Mouse (Mus musculus): ENCODE measurements around the gene Zfp341.

Gene Zfp341

DNA sequence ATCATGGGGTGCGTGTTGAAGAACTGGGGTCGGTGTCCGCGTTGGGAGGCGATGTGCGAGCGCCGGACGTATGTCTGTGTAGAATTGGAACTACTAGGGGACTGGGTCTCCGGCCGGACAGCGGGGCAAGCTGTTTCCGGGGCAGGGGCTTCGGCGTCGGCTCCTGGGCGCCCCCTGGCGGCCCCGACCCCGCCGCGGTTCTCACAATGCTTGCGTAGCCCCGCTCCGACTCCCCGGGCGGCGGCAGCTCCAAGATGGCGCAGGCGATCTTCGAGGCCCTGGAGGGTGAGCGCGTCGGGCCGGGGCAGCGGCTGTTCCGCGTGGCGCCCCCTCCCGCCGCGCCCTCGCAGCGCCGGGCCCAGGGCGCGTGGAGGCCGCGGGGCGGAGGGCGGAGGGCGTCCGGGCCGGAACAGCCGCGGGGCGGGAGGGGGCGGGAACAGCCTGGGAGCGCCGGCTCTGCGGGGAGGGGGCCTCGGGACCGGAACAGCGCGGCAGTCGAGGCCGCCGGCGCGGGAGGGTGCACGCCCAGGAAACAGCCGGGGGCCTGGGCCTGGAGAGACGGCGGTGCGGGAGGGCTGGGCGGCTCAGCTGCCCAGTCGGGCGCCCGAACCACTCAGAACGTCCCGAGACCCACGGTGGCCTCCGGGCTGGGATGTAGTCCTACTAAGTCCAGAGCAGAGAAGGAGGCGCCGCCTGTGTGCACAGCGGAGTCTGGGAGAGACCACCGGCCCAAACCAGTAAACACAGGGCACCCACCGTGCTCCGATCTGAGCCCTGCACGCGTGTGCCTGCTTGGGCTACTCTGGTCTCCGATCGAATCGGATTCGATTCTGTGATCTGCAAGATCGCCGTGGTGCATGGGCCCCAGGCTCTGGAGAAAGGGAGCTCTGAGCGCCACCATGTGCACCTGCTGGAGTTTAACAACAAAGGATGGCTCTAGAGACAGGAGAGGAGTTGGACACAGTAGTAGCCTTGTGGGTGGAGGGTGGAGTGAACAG lies at the start of gene Zfp341, which contains the start of gene 4930519P11Rik:
Gene Zfp341, plus strand, starts transcription at position 180 of the 998 bp plus-strand sequence.
Gene 4930519P11Rik, minus strand, starts transcription at position 320 of the 998 bp plus-strand sequence.
- DNase-seq (ENCODE audit: low spot score), result peak; percentile 81

GRCm38 (mm10) chr2:154563612-154564170 lies 49.4 kb upstream of the Zfp341 start:
- no peak for DNase-seq (ENCODE audit: low spot score)

- no peak for DNase-seq (ENCODE audit: low spot score)
Observed at GRCm38 (mm10) chr2:154565562-154565961, 47.5 kb upstream of the Zfp341 start.

DNA sequence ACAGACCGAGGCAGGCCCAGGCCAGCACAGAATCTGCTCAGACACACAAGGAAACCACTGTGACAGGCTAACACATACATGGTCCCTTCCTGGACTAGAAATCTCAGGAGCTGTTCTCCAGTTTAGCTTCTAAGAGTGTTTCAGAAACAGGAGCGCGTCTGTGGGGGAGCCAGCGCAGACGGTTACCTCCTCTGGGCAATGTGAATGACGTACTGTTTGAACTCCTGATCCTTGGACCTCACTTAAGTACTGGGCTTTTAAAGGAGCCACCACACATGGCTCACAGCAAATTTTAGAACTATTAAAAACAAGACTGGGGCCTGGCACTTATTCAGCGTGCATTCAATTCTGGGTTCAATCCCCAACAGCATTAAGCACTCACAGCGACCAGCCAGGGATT lies 46.5 kb upstream of the Zfp341 start:
- no peak for DNase-seq (ENCODE audit: low spot score)

DNA sequence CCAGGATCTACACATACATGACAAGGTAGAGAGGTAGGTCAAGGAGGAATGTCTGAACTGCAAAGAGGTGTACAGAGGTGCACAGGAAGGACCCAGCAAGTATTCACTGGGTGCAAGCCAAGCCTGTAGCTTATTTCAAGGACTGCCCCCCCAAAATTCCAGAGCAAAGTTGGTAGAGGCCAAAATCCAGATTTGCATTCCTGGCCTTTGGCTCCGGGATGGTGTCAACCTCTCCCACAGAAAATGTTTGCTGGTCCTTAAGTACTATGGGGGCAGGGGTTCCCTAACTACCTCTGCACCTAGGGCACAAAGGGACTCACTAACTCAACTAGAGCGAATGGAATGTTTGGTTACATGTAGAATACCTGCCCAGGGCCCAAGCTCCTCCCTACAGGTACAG lies 45.3 kb upstream of the Zfp341 start:
- DNase-seq (ENCODE audit: low spot score), result no peak

GRCm38 (mm10) chr2:154568329-154569070 lies 44.6 kb upstream of the Zfp341 start:
- DNase-seq (ENCODE audit: low spot score), result no peak

- DNase-seq (ENCODE audit: low spot score), result peak; percentile 57
Observed at GRCm38 (mm10) chr2:154569071-154569748, 43.9 kb upstream of the Zfp341 start.

DNA sequence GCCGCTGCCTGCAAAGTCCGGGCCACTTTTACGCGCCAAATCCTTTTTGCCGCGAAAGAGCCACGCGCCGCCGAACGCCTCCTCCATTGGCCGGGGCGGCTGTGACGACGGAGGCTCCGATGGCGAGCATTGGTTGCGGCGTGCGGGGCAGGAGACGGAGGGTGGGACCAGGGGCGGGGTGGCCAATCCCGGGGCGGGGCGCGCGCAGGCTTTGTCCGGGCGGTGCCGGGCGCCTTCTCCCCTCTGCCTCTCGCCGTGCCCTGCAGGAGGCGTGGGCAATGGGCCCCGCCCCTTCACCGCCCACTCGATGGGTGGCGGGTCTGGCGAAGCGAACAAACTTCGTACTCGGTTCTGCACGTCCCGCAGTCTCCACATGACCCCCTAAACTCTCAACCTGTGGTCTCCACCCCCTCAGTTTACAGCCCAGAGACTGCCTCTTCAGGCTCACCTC lies 43.2 kb upstream of the Zfp341 start, which contains the start of gene E2f1:
Gene E2f1, minus strand, starts transcription at position 57 of the 451 bp plus-strand sequence.
- DNase-seq (ENCODE audit: low spot score), result peak; percentile 90

- no peak for DNase-seq (ENCODE audit: low spot score)
Observed at GRCm38 (mm10) chr2:154570666-154571065, 42.4 kb upstream of the Zfp341 start.

DNA sequence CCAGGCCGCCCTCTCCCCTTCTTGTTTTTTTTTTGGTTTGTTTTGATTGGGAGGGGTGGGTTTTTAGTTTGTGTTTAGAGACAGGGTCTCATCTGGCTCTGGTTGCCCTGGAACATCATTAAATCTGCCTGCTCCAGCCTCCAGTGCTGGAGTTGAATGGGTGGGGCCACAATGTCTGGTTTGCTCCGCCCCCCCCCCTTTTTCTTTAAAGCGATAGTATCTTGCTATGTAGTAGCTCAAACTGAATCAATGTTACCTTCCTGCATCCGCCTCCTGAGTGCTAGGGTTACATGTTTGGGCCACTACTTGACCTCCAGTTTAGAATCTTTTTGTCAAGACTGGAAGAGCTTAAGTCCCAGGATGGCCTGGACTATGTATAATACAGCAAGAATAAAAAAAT lies 41.8 kb upstream of the Zfp341 start:
- DNase-seq (ENCODE audit: low spot score), result no peak

DNA sequence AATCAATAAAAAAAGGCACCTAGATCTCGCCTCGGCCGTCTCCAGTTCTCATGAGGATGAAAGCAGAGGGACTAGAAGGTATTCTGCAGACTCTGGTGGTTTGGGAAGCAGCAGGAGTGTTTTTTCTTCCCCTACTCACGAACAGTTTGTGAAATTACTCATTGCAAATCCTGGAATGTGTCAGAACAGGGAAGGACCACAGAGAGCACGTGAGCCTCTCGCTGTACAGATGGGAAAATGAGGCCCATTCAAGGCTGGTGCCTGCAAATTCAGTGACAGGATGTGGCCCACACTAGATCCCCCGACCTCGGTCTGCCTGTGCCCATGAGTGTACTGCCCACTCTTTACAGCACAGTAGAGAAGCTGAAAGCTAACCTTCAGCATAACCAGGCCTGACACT lies 41.1 kb upstream of the Zfp341 start:
- DNase-seq (ENCODE audit: low spot score), result no peak

DNA sequence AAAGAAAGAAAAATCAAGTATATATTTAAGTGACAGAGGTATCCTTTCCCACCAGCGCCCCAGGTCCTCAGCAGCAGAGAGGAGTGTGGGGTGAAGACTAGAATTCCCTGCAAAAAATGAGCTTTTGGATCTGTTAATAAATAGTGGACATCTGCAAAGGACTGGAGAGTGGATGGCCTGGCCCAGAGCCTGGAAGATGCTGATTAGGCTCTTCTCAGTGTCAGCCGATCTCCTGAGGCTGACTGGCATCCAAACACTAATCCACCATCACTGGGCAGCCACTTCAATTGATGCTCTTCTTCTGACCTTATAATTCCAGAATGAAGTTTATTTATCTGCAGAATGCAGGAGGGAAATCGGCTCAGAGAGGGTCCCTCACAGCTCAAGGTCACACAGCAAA lies 40.1 kb upstream of the Zfp341 start:
- no peak for DNase-seq (ENCODE audit: low spot score)

DNA sequence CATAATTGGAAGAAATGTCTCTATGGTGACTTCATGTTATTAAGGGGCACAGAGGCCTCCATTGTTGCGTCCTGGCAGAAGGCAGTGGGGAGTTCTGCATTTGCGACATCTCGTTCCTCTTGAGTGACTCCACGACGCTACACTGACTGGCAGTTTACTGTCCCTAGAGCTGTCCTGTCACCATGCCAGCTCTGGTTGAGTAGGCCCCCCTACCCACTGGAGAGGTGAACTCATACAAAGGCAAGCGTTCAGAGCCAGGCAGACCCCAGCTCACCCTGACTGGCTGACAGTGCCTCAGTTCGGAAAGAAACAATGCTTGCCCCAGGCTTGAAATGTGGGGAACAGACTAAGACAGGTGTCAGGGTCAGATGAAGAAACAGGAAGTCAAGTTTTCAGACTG lies 38.8 kb upstream of the Zfp341 start:
- DNase-seq (ENCODE audit: low spot score), result no peak

DNA sequence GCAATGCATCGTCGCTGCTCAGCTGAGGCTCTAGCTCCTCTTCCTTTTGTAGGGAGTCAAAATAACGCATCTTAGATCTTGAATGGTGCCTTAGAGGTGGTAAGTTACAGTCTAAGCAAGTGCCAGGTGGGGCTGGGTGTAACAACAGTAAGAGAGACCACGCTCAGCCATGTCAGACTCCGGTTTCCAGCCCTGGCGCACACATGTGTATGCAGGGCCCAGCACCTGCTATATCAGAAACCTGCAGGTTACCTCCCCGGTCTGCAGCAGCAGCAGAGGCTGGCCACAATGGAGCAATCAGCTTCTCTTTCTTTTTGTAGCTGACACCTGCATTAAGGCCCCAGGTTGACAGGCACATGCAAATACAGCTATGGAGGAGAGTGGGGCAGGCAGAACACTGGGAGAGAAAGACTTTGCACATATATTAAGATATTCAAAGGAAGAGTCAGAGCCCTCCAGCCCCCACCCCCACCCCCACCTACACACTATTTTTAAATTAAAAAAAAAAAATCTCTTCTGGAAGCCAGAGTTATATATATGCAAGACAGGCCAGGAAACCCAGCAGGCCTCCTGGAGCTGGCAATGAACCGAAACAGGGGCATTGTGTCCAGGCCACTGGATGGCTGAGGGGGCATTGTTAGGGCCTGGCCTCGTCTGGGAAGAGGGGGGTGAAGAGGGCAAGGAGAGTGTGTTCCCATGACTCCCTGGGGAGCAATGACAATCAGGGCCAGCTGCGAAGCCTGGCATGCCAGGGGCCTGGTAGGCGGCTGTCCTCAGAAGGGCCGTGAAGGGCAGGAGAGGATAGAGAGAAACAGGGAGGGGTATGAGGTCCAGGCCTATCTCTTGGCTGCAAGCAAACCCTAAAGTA lies 36.0 kb upstream of the Zfp341 start:
- DNase-seq (ENCODE audit: low spot score), result no peak

DNA sequence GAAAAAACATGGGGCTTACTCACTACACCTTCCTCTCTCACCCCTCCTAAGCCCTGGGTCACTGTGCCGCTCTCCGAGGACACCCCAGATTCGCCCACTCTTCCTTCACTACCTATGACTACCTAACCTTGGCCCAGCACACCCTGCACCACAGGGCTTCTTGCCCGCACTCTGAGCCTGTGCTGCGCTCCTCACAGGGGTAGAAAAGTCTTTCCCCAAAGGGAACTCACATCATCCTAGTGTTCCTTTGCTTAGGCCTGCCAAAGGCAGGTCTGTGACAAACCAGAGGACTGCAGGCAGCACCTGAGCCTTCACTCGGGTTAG lies 35.4 kb upstream of the Zfp341 start:
- no peak for DNase-seq (ENCODE audit: low spot score)

DNA sequence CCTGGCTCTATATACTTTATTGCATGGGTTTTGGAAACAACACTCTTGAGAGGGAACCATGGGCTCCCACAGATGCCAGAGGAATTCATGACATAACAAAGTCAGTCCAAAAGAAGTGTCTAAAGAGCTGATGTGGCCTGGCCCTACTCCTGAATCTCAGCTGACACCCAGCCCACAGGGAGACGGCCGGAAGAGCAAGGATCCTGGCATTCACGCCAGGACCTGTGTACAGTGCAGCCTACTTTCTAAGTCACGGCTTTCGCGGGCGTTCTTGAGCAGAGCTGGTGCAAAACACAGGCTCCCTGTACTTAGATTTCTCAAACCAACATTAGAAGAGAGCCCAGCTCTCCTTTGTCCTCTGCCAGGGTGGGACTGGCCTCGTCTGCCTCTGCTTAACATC lies 32.5 kb upstream of the Zfp341 start:
- no peak for DNase-seq (ENCODE audit: low spot score)

GRCm38 (mm10) chr2:154581421-154581820 lies 31.7 kb upstream of the Zfp341 start:
- DNase-seq (ENCODE audit: low spot score), result no peak

DNA sequence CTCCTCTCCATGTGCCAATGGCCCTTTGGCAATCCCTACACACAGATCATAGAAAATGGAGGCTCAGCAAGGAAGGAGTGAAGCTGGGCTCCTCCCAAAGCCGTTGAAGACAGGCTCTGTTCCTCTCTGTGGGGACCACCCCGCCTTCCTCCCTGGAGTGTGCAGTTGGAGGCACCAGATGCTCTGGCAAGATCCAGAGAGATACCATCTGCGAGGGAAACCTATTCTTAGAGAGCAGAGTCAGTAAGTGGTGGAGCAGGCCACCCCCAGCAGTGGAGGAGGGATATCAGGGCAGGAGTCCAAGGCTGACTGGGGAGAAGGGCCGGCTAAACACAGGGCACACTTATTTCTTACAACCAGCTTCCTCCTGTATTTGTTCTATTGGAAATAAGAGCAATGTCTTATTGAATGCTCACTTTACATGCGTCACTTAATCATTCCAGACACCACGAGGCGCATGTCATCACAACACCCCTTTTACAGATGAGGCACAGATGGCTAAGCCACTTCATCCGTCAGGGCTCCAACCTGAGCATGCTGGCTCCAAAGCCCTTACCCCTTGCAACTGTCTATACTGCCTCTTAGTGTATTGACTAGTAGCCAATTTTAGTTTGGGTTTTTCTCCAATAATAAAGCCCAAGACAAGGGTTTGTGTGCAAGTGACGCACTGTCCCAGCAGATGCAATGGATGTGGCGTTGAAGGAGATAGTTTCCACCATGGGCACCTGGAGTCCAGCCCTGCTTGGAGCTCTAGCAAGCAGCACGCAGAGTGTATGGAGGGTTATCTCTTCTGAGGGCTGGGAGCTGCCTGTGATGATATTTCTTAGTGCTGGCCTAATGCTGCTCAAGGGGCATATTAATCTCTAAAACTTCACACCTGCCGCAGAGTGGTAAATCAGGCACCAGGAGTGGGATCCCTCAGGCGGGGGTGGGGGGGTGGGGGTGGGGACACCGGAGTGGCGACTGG lies 28.9 kb upstream of the Zfp341 start:
- DNase-seq (ENCODE audit: low spot score), result no peak

GRCm38 (mm10) chr2:154584931-154585601 lies 28.0 kb upstream of the Zfp341 start:
- DNase-seq (ENCODE audit: low spot score), result no peak
